Mouse (Mus musculus): ENCODE measurements around the gene Ccnf.

DNA sequence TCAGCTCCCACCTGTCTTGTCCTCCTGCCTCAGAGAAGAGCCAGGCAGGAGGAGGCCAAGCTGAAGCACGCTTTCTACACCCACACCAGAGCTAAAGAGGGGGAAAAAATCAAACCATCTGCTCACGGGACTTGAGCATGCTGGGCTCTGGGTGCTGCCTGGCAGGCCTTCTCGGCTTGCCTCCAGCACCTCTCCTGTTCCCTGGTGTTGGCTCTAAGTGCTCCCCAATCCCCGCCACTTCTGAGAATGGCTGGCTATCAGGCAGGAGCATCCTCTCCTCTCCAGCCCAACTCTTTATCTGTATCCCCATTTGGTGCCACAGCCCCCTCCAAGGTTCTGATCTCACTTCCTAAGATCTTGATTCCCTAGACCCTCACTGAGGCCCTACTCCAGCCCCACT, 52.0 kb downstream of the Ccnf start:
- no peak for TF ChIP-seq POLR2A (IDR thresholded peaks at IDR 0.05; ENCODE audit: insufficient read depth, low read depth, low read length)
- TF ChIP-seq CTCF (IDR thresholded peaks at IDR 0.05; ENCODE audit: insufficient read depth, low read depth, low read length) = no peak
